Mouse (Mus musculus) embryonic facial prominence, embryonic 12.5 days (tissue): ENCODE data around the gene Slc35a3. TPM values are rescaled to one million over a fixed set of nuclear protein-coding genes. Genes with fewer than 3 reads are reported as not detected.

Experiments used
- ATAC-seq: fragments of 200-750 bp; cut with Nextera tagmentation; 2 replicates; pipeline ENCODE4 v1.8.0; 2017; ENCODE audit not compliant: insufficient number of reproducible peaks, insufficient read depth, low FRiP score, low TSS enrichment
- H3K27ac ChIP-seq: fragments of 300-500 bp; sonication (generic); 2 replicates; pipeline ENCODE4 v1.5.1; 2016; ENCODE audit warnings: mild to moderate bottlenecking
- H3K27me3 ChIP-seq: fragments of 300-500 bp; sonication (generic); 2 replicates; pipeline ENCODE4 v1.6.1; 2016; ENCODE audit warnings: mild to moderate bottlenecking, moderate library complexity
- H3K36me3 ChIP-seq: fragments of 300-500 bp; sonication (generic); 2 replicates; pipeline ENCODE4 v1.6.1; 2016; ENCODE audit warnings: mild to moderate bottlenecking
- H3K4me1 ChIP-seq: fragments of 300-500 bp; sonication (generic); 2 replicates; pipeline ENCODE4 v1.6.1; 2016
- H3K4me2 ChIP-seq: fragments of 300-500 bp; sonication (generic); replicated peaks from 2 replicates; pipeline ENCODE4 v1.6.1; 2016; ENCODE audit warnings: mild to moderate bottlenecking, moderate library complexity
- H3K4me3 ChIP-seq: fragments of 300-500 bp; sonication (generic); 2 replicates; pipeline ENCODE4 v1.5.1; 2016; ENCODE audit warnings: mild to moderate bottlenecking
- H3K9ac ChIP-seq: fragments of 300-500 bp; sonication (generic); 2 replicates; pipeline ENCODE4 v1.6.1; 2016; ENCODE audit warnings: mild to moderate bottlenecking, moderate library complexity
- H3K9me3 ChIP-seq: fragments of 300-500 bp; sonication (generic); 2 replicates; pipeline ENCODE4 v1.6.1; 2016; ENCODE audit warnings: mild to moderate bottlenecking, moderate library complexity
- WGBS: fragments of 180-500 bp; shearing (Covaris S2); methylation state at CpG from one replicate; pipeline ENCODE4 v1.1.7; 2016; 5-methylcytosine and 5-hydroxymethylcytosine counted together
- polyA plus RNA-seq: library from polyadenylated mRNA; unstranded; fragments of >200 nt; fragmentation: Nextera tagmentation; extraction: Ambion mirVana; gene quantifications from 2 replicates; pipeline ENCODE4 v1.2.1, GENCODE M21; 2016

Slc35a3 gene
- polyA plus RNA-seq, 1 experiment from 2014 or later, result 10.8 TPM

DNA sequence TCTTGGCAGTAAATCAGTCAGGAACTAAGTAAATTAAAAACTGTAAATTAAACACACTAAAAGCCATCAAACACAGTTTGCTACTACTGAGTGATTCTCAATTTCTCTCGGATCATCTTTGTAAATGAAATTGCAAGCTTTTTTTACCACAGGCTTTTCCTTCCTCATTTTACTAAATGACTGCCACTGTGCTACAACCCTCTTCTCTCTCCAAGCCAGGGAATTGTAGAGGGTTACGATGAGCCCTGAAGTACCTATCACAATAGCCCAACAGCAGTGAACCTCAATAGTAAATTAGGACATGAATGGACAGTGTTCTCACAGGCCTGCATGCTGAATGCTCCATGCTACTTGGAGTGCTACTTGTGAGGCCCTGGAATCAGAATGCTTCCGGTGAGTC lies 78.5 kb downstream of the Slc35a3 start:
- Histone ChIP-seq H3K27me3 (no peaks in the 10 kb centered on the region), H3K9me3 (no peaks in the 10 kb centered on the region), H3K36me3 (peaks cover 61% of the 10 kb centered on the region), H3K27ac (no peak overlapping the region), H3K4me3 (no peak overlapping the region), H3K4me1 (no peaks in the 10 kb centered on the region), H3K9ac (no peak overlapping the region), H3K4me2 (no peak overlapping the region)
- 93% methylated on average over 3 of the region's 3 CpGs for WGBS
- ATAC-seq, result no peak

GRCm38 (mm10) chr3:116632971-116633370 lies 79.7 kb downstream of the Slc35a3 start:
- no peak overlapping the region for H3K4me3 ChIP-seq
- H3K36me3 ChIP-seq, result peaks cover 54% of the 10 kb centered on the region
- no peaks in the 10 kb centered on the region for H3K9me3 ChIP-seq
- no peak overlapping the region for H3K4me2 ChIP-seq
- ATAC-seq, result no peak
- no peak overlapping the region for H3K9ac ChIP-seq
- H3K27ac ChIP-seq, result no peak overlapping the region
- H3K4me1 ChIP-seq, result no peaks in the 10 kb centered on the region
- WGBS, result 92% methylated on average over 3 of the region's 3 CpGs
- no peaks in the 10 kb centered on the region for H3K27me3 ChIP-seq

GRCm38 (mm10) chr3:116631459-116631858 lies 81.2 kb downstream of the Slc35a3 start:
- no peak overlapping the region for H3K4me2 ChIP-seq
- WGBS, result 88% methylated on average over 1 of the region's 1 CpGs
- H3K4me3 ChIP-seq, result no peak overlapping the region
- H3K36me3 ChIP-seq, result peaks cover 50% of the 10 kb centered on the region
- ATAC-seq, result no peak
- H3K9me3 ChIP-seq, result no peaks in the 10 kb centered on the region
- H3K4me1 ChIP-seq, result no peaks in the 10 kb centered on the region
- H3K9ac ChIP-seq, result no peak overlapping the region
- no peaks in the 10 kb centered on the region for H3K27me3 ChIP-seq
- no peak overlapping the region for H3K27ac ChIP-seq

- no peak overlapping the region for H3K4me3 ChIP-seq
- no peak overlapping the region for H3K27ac ChIP-seq
- H3K4me2 ChIP-seq, result no peak overlapping the region
- 92% methylated on average over 7 of the region's 7 CpGs for WGBS
- H3K9ac ChIP-seq, result no peak overlapping the region
- ATAC-seq, result no peak
- H3K4me1 ChIP-seq, result no peaks in the 10 kb centered on the region
- H3K36me3 ChIP-seq, result peaks cover 38% of the 10 kb centered on the region
- H3K9me3 ChIP-seq, result no peaks in the 10 kb centered on the region
- H3K27me3 ChIP-seq, result no peaks in the 10 kb centered on the region
Measured at GRCm38 (mm10) chr3:116622641-116623040, 90.0 kb downstream of the Slc35a3 start.

GRCm38 (mm10) chr3:116620636-116621370 lies 91.8 kb downstream of the Slc35a3 start:
- Histone ChIP-seq H3K4me1 (no peaks in the 10 kb centered on the region), H3K36me3 (peaks cover 39% of the 10 kb centered on the region), H3K27me3 (no peaks in the 10 kb centered on the region), H3K4me2 (no peak overlapping the region), H3K9ac (no peak overlapping the region), H3K9me3 (no peaks in the 10 kb centered on the region), H3K27ac (no peak overlapping the region), H3K4me3 (no peak overlapping the region)
- 93% methylated on average over 7 of the region's 7 CpGs for WGBS
- ATAC-seq, result no peak

Other genes starting within 250 kb of the Slc35a3 start
- gene Rtca, start 204.6 kb downstream of the Slc35a3 start, polyA plus RNA-seq, result 91.1 and 91.8 TPM in 2 replicates
- 15.1 and 15.6 TPM in 2 replicates for gene Dbt, start 199.8 kb downstream of the Slc35a3 start, polyA plus RNA-seq
- gene Lrrc39, start 149.9 kb downstream of the Slc35a3 start, polyA plus RNA-seq, result 0.69 and 0.74 TPM in 2 replicates
- gene Sass6, start 117.8 kb downstream of the Slc35a3 start, polyA plus RNA-seq, result 30.1 and 30.9 TPM in 2 replicates
- 37.1 and 39.4 TPM in 2 replicates for gene Trmt13, start 98.2 kb downstream of the Slc35a3 start, polyA plus RNA-seq
- gene Mfsd14a, start 50.2 kb downstream of the Slc35a3 start, polyA plus RNA-seq, result 83.7 and 89.3 TPM in 2 replicates
- gene Gm43191, start 31.6 kb downstream of the Slc35a3 start, polyA plus RNA-seq, result not detected in 2 replicates
- 17.2 and 19.3 TPM in 2 replicates for gene Agl, start 95.3 kb upstream of the Slc35a3 start, polyA plus RNA-seq
- gene Frrs1, start 146.6 kb upstream of the Slc35a3 start, polyA plus RNA-seq, result 11.1 and 11.7 TPM in 2 replicates